Mouse (Mus musculus): ENCODE data around the gene Cpm.

DNA sequence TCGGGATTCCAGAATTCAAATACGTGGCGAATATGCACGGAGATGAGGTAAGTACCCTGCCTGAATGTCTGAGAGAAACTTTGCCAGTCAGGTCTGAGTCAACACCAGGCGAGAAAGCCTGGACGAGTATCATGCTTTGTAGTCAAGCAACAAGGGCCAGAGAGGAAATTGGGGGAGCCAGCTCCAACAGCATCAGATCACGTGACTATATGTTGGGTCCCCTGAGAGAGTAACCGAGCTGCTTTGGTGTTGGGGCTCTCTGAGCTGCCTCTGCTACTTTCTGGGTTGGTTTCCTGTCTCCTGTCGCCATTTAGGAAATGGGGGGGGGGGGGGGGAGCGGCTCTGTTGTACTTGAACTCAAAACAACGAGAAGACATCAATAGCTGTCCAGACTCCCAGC lies 30.5 kb downstream of the Cpm start:
- no peak for TF ChIP-seq CHD2 (IDR thresholded peaks at IDR 0.05; ENCODE audit: low read depth, low read length)
- TF ChIP-seq ZC3H11A (IDR thresholded peaks at IDR 0.05; ENCODE audit: borderline replicate concordance, low read depth, low read length), result no peak
- TF ChIP-seq HCFC1 (IDR thresholded peaks at IDR 0.05; ENCODE audit: borderline replicate concordance, insufficient read depth, low read length), result no peak
- TF ChIP-seq MAFK (IDR thresholded peaks at IDR 0.05; ENCODE audit: insufficient read depth, low read depth, low read length), result no peak
- no peak for TF ChIP-seq ZNF384 (IDR thresholded peaks at IDR 0.05; ENCODE audit: low read depth, low read length)
